Mouse (Mus musculus) E14TG2a.4 (cell line): ENCODE results near the gene Abcb1b.
"Not testable (repeated sequence)": the region's sequence is repeated elsewhere in the genome, so short reads cannot be mapped to it uniquely, and the experiment has no call there.

Source experiments
- H3K27me3 ChIP-seq: 2 replicates; pipeline ENCODE4 v1.6.1; 2014; ENCODE audit warnings: low read length, control low read depth; ENCODE audit not compliant: insufficient read depth
- H3K36me3 ChIP-seq: 2 replicates; pipeline ENCODE4 v1.6.1; 2014; ENCODE audit warnings: low read length, control low read depth; ENCODE audit not compliant: insufficient read depth
- H3K4me1 ChIP-seq: replicated peaks from 2 replicates; pipeline ENCODE4 v1.6.1; 2014; ENCODE audit warnings: low read depth, low read length, control low read depth
- H3K4me3 ChIP-seq: replicated peaks from 2 replicates; pipeline ENCODE4 v1.5.1; 2014; ENCODE audit warnings: mild to moderate bottlenecking, low read length
- H3K9me3 ChIP-seq: 2 replicates; pipeline ENCODE4 v1.6.1; 2014; ENCODE audit warnings: low read length, control low read depth
- CTCF ChIP-seq: conservative IDR thresholded peaks from 2 replicates; pipeline ENCODE4 v1.5.1; 2014; ENCODE audit warnings: low read length
- NANOG ChIP-seq: IDR thresholded peaks from 2 replicates; pipeline ENCODE4 v1.6.1; 2014; ENCODE audit warnings: borderline replicate concordance, low read length, mixed read lengths
- POU5F1 ChIP-seq: IDR thresholded peaks from 2 replicates; pipeline ENCODE4 v1.6.1; 2014; ENCODE audit warnings: low read length, borderline replicate concordance

Gene Abcb1b

DNA sequence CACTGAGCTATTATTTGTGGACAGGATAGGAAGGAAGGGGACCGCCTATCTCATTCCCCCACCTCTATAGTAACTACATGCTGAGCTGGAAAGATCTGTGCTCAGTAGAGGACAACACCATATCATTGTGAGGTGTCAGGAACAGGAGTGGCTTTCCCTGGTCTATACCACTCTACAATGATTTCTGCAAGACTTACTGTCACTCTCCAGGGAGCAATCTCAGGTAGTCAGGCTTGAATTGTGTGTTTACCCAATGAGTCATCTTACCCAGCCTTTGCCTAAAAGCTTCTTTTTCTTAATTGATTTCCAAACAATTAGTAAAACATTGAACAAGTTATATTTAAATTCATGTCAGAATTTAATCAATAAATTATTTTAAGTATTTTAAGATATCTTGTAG lies 15.9 kb downstream of the Abcb1b start:
- TF ChIP-seq POU5F1, result no peak
- no peak for TF ChIP-seq CTCF
- TF ChIP-seq NANOG, result no peak
- Histone ChIP-seq H3K27me3 (no peaks in the 10 kb centered on the region), H3K4me1 (peaks cover 9% of the 10 kb centered on the region; the same call in 1 of the 2 replicates), H3K4me3 (no peak overlapping the region), H3K9me3 (no peaks in the 10 kb centered on the region), H3K36me3 (peaks cover 15% of the 10 kb centered on the region)

GRCm38 (mm10) chr5:8819635-8820591 lies 22.0 kb downstream of the Abcb1b start:
- H3K9me3 ChIP-seq, result no peaks in the 10 kb centered on the region
- TF ChIP-seq CTCF (no peak), POU5F1 (no peak), NANOG (no peak)

GRCm38 (mm10) chr5:8820592-8821104 lies 22.7 kb downstream of the Abcb1b start:
- H3K36me3 ChIP-seq, H3K9me3 ChIP-seq, H3K27me3 ChIP-seq: not testable (repeated sequence)
- peaks cover 18% of the 10 kb centered on the region for H3K4me1 ChIP-seq
- 0 out of 2 replicates have a peak overlapping the region, but pooled peaks have one; percentile 50 for H3K4me3 ChIP-seq

More at GRCm38 (mm10) chr5:8819635-8820591, 22.0 kb downstream of the Abcb1b start:
- Histone ChIP-seq H3K4me1 (peaks cover 18% of the 10 kb centered on the region), H3K27me3 (no peaks in the 10 kb centered on the region), H3K36me3 (peaks cover 5% of the 10 kb centered on the region), H3K4me3 (peak overlapping the region; percentile 50)

DNA sequence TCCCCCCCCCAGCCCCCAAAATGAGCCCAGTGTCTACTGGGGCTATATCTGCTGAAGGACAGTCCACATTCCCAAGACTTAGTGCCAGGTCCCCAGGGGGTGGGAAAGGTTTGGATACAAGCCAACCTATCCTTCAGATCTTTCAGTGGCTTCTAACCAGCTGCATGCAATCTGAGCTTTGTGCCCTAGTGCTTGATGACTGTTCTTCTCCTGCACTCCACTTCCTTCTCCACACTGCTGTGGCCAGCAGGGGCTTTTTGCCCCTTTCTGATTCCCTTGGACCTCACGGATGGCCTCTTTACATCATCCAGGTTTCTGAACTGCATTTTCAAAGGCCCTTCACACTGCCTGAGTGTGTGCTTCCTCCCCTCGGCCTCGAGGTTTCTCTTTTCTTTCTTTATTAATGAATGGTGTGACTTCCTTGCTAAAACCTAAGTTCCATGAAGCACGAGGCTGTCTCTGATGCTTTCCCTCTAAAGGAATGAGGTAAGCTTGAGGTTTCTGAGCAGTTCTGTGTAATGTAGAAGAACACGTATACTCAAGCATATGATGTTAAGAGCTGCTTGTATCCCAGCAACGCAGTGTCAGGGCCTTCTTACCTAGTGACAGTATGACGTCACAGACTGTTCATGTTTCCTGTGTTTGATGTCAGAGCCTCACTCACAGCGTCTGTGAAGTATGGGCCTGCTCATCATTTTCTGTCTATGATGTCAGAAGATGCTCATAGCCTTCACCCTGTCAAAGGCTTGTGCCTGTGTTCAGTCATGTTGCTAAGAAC lies 40.9 kb downstream of the Abcb1b start:
- H3K4me3 ChIP-seq, result no peak overlapping the region
- H3K9me3 ChIP-seq, result no peaks in the 10 kb centered on the region
- H3K4me1 ChIP-seq, result no peaks in the 10 kb centered on the region
- TF ChIP-seq CTCF (no peak), POU5F1 (no peak), NANOG (no peak)
- H3K27me3 ChIP-seq, result no peaks in the 10 kb centered on the region
- H3K36me3 ChIP-seq, result peaks cover 6% of the 10 kb centered on the region; the same call in 1 of the 2 replicates

GRCm38 (mm10) chr5:8839651-8840050 lies 41.7 kb downstream of the Abcb1b start:
- Histone ChIP-seq H3K9me3 (no peaks in the 10 kb centered on the region), H3K4me3 (no peak overlapping the region), H3K36me3 (peaks cover 6% of the 10 kb centered on the region; the same call in 1 of the 2 replicates)

DNA sequence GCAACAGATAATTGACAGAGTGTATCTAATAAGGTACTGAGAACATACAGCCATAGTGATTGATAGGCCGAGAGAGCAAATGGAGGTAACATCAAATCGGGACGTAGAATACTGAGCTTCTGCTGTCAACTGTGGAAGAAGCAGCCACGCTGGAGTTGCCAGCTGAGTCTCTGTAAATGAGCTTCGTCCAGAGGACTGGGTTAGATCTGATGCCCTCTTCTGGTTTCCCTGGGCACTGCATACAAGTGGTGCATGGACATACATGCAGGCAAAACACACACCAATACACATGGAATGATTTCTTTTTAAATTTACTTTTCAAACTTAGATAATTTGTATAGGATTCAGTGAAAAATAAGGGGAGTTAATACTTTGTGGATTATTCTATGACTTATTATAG lies 42.9 kb downstream of the Abcb1b start:
- Histone ChIP-seq H3K36me3 (peaks cover 11% of the 10 kb centered on the region), H3K4me3 (no peak overlapping the region), H3K27me3 (no peaks in the 10 kb centered on the region), H3K4me1 (no peaks in the 10 kb centered on the region), H3K9me3 (no peaks in the 10 kb centered on the region)
- peak; percentile 76 for TF ChIP-seq CTCF
- TF ChIP-seq NANOG, result no peak

More at GRCm38 (mm10) chr5:8839651-8840050, 41.7 kb downstream of the Abcb1b start:
- Histone ChIP-seq H3K4me1 (no peaks in the 10 kb centered on the region), H3K27me3 (no peaks in the 10 kb centered on the region)
- TF ChIP-seq CTCF (no peak), NANOG (no peak), POU5F1 (no peak)

- TF ChIP-seq CTCF, result no peak
- no peak for TF ChIP-seq NANOG
- TF ChIP-seq POU5F1, result no peak
- Histone ChIP-seq H3K4me3 (no peak overlapping the region), H3K4me1 (peaks cover 9% of the 10 kb centered on the region), H3K9me3 (no peaks in the 10 kb centered on the region), H3K27me3 (no peaks in the 10 kb centered on the region), H3K36me3 (peaks cover 16% of the 10 kb centered on the region)
Measured at GRCm38 (mm10) chr5:8842815-8843214, 44.9 kb downstream of the Abcb1b start.

GRCm38 (mm10) chr5:8848607-8849575 lies 50.9 kb downstream of the Abcb1b start:
- H3K9me3 ChIP-seq, H3K4me3 ChIP-seq, H3K27me3 ChIP-seq: not testable (repeated sequence)
- Histone ChIP-seq H3K36me3 (peaks cover 27% of the 10 kb centered on the region), H3K4me1 (peaks cover 31% of the 10 kb centered on the region)
